Comparison of ENCODE assay signal across 8 mouse cellular contexts in the genomic region with DNA sequence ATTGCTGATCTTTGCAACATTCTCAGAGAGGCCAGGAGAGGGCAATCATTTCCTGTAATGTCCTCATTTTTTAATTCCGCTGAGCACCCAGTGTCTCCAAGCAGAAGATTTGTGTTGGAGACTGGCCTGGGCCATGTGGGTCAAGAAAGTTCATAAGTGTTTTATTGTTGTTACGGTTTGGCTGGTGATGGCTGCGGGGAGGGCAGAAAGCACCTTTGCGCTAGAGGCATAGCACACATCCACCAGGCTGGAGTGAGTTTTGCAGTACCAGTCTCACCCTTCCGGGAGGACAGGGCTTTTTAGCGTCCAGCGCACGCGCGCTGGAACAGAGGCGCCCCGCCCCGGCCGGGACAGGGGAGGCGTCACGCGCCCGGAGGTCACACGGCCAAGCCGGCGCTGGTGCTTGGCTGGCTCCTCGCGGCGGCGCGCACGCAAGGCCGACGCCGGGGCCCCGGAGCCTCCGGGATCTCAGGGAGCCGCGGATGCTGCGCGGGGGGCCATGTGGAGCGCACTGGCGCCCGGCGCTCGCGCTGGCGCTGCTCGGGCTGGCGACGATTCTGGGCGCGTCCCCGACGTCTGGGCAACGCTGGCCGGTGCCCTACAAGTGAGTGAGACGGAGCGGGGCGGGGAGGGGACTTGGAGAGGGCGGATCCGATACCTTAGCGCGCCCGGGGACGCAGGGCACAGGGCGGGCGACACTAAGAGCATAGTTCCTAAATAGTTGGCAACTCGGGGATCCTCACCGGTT. TPM values are rescaled to one million over a fixed set of nuclear protein-coding genes. Genes with fewer than 3 reads are reported as not detected.
DNase-seq lines count a peak whose midpoint lies in the region; ATAC-seq and TF ChIP-seq lines count a peak whose summit lies in the region.

A gene (plus strand): TSS at position 353 of the 748 bp plus-strand sequence.

- peak within 1 kb of the TSS; percentile 77 for H3K27ac ChIP-seq in embryonic facial prominence, embryonic 14.5 days (replicated peaks; ENCODE audit: low read depth, low read length)
- H3K27ac ChIP-seq in limb, embryonic 14.5 days (replicated peaks; ENCODE audit: low read depth, low read length), result peak within 1 kb of the TSS; percentile 83
- H3K27ac ChIP-seq in midbrain, postnatal 0 days (ENCODE audit: low read depth, low read length), result peak within 1 kb of the TSS; percentile 63

- DNase-seq in 3T3-L1 (ENCODE audit: low read depth, low spot score), result peak; percentile 88
- peak; percentile 78 to 93 for DNase-seq in adrenal gland, postnatal 4 days (ENCODE audit: low spot score in 2 of 2)
- DNase-seq in embryonic facial prominence, embryonic 14.5 days (ENCODE audit: low spot score), result peak; percentile 97
- DNase-seq in heart, adult 8-10 months (ENCODE audit: low spot score), result peak; percentile 94
- DNase-seq in kidney, adult 9 months, result peak; percentile 95
- peak; percentile 92 for DNase-seq in limb, embryonic 14.5 days (ENCODE audit: low spot score)
- DNase-seq in midbrain, postnatal 0 days (ENCODE audit: low spot score), result peak; percentile 97
- DNase-seq in spleen, postnatal 14 days (ENCODE audit: low spot score in 2 of 2), result peak; percentile 84 to 89

- H3K36me3 ChIP-seq in embryonic facial prominence, embryonic 14.5 days (ENCODE audit: control insufficient read depth, insufficient read depth, low read length), result peaks cover 24% of the 10 kb centered on the region
- H3K36me3 ChIP-seq in limb, embryonic 14.5 days (ENCODE audit: control insufficient read depth, insufficient read depth, low read length), result peaks cover 19% of the 10 kb centered on the region
- H3K36me3 ChIP-seq in midbrain, postnatal 0 days (ENCODE audit: insufficient read depth, low read length), result peaks cover 11% of the 10 kb centered on the region

- no peaks in the 10 kb centered on the region for H3K27me3 ChIP-seq in embryonic facial prominence, embryonic 14.5 days (replicated peaks; ENCODE audit: control insufficient read depth, insufficient read depth, low read length)
- H3K27me3 ChIP-seq in limb, embryonic 14.5 days (ENCODE audit: control insufficient read depth, insufficient read depth, low read length), result no peaks in the 10 kb centered on the region
- no peaks in the 10 kb centered on the region for H3K27me3 ChIP-seq in midbrain, postnatal 0 days (ENCODE audit: insufficient read depth, low read length)

- peak within 1 kb of the TSS; percentile 73 for H3K9ac ChIP-seq in embryonic facial prominence, embryonic 14.5 days (ENCODE audit: low read depth, low read length)
- peak within 1 kb of the TSS; percentile 83 for H3K9ac ChIP-seq in limb, embryonic 14.5 days (ENCODE audit: low read depth, low read length, severe bottlenecking)
- peak within 1 kb of the TSS; percentile 58 for H3K9ac ChIP-seq in midbrain, postnatal 0 days (replicated peaks; ENCODE audit: low read length, poor library complexity, severe bottlenecking)

- peak; percentile 98 for ATAC-seq in embryonic facial prominence, embryonic 14.5 days (ENCODE audit: low read depth)
- peak; percentile 95 for ATAC-seq in limb, embryonic 14.5 days (ENCODE audit: low FRiP score, low read depth)
- peak; percentile 97 for ATAC-seq in midbrain, postnatal 0 days (ENCODE audit: low FRiP score)

- peak within 1 kb of the TSS; percentile 61 for H3K4me3 ChIP-seq in embryonic facial prominence, embryonic 14.5 days (ENCODE audit: low read depth, low read length)
- H3K4me3 ChIP-seq in limb, embryonic 14.5 days (replicated peaks; ENCODE audit: low read length), result peak within 1 kb of the TSS; percentile 72
- peak within 1 kb of the TSS; percentile 63 for H3K4me3 ChIP-seq in midbrain, postnatal 0 days (ENCODE audit: low read depth, low read length)

- TF ChIP-seq POLR2A in limb, embryonic 14.5 days (IDR thresholded peaks at IDR 0.05; ENCODE audit: borderline replicate concordance, extremely low read depth, insufficient read depth, insufficient read length), result peak; percentile 71; the same call in 1 of the 2 replicates

- no peaks in the 10 kb centered on the region for H3K9me3 ChIP-seq in embryonic facial prominence, embryonic 14.5 days (ENCODE audit: control insufficient read depth, low read length)
- H3K9me3 ChIP-seq in limb, embryonic 14.5 days (ENCODE audit: control insufficient read depth, low read length), result no peaks in the 10 kb centered on the region
- H3K9me3 ChIP-seq in midbrain, postnatal 0 days (ENCODE audit: low read length), result no peaks in the 10 kb centered on the region

- TF ChIP-seq CTCF in midbrain, postnatal 0 days (IDR thresholded peaks at IDR 0.05), result peak; percentile 69

- peak within 1 kb of the TSS; percentile 83 for H3K4me2 ChIP-seq in embryonic facial prominence, embryonic 14.5 days (ENCODE audit: low read depth, low read length)
- peak within 1 kb of the TSS; percentile 76 for H3K4me2 ChIP-seq in limb, embryonic 14.5 days (replicated peaks; ENCODE audit: low read depth, low read length, severe bottlenecking)
- H3K4me2 ChIP-seq in midbrain, postnatal 0 days (ENCODE audit: low read depth, low read length, poor library complexity, severe bottlenecking), result peak within 1 kb of the TSS; percentile 70

- H3K4me1 ChIP-seq in embryonic facial prominence, embryonic 14.5 days (ENCODE audit: control insufficient read depth, insufficient read depth, low read length), result no peaks in the 10 kb centered on the region
- no peaks in the 10 kb centered on the region for H3K4me1 ChIP-seq in limb, embryonic 14.5 days (ENCODE audit: control insufficient read depth, insufficient read depth, low read length)
- H3K4me1 ChIP-seq in midbrain, postnatal 0 days (ENCODE audit: insufficient read depth, low read length), result peaks cover 3% of the 10 kb centered on the region; the same call in 1 of the 2 replicates

- 0% methylated on average over 29 of the region's 65 CpGs for WGBS in embryonic facial prominence, embryonic 14.5 days
- under 1% methylated on average over 53 of the region's 65 CpGs for WGBS in limb, embryonic 14.5 days
- under 1% methylated on average over 65 of the region's 65 CpGs for WGBS in midbrain, postnatal 0 days

RNA-seq across cellular contexts. Expression of the gene that starts here (rescaled TPM):
- total RNA-seq in adrenal gland, postnatal 4 days (2021), result 10 to 100 TPM; 19.2 to 23.7 TPM
- polyA plus RNA-seq in embryonic facial prominence, embryonic 14.5 days (2014; fragmentation: Nextera tagmentation; extraction: Ambion mirVana), result 34.3 and 34.9 TPM in 2 replicates
- 10 to 100 TPM; 18.7 to 24.8 (median 21.1) TPM for total RNA-seq in heart, adult 8-10 months (2022)
- 20.6 and 22.3 TPM in 2 replicates for polyA plus RNA-seq in limb, embryonic 14.5 days (2012; rRNA removed)
- polyA plus RNA-seq in limb, embryonic 14.5 days (2014; fragmentation: Nextera tagmentation; extraction: Ambion mirVana), result 33.8 and 34.2 TPM in 2 replicates
- 7.8 and 10.4 TPM in 2 replicates for total RNA-seq in midbrain, postnatal 0 days (2014; rRNA removed)
- polyA plus RNA-seq in midbrain, postnatal 0 days (2015; fragmentation: Nextera tagmentation; extraction: Ambion mirVana), result 10.6 and 11.5 TPM in 2 replicates

Comparison
In these comparisons a context has a peak if more than half of its experiments do, and no peak if none do; other contexts are left out.
1. Peak in every context shown above with its lines: DNase-seq, ATAC-seq, H3K4me3 ChIP-seq and H3K27ac ChIP-seq.